Mouse (Mus musculus): ENCODE data around the gene Irgq.

Gene Irgq

GRCm38 (mm10) chr7:24546634-24547389 lies 16.3 kb downstream of the Irgq start:
- DNase-seq (ENCODE audit: low read depth, low spot score) = peak; percentile 99

DNA sequence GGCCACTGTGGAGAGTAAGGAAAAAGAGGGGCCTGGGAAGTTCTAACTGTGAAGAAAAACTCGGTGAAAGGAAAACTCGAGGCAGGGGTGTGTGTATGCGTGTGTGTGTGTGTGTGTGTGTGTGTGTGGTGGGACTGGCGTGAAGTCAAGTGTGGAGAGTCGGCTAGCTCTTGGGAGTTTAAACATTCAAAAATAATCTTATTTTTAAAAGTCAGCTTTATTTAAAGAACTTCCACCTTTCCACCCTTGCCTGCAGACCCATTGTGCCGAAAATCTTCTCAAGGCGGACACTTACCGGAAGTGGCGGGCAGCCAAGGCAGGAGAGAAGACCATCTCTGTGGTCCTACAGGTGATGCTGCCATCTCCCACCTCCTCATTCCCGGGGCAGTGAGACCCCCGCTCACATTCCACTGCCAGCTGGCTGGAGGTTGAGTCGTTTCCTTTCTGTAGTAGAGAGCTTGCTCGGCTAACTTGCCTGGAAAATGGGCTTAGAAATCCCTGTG lies 17.1 kb downstream of the Irgq start:
- DNase-seq (ENCODE audit: low read depth, low spot score) = no peak

DNA sequence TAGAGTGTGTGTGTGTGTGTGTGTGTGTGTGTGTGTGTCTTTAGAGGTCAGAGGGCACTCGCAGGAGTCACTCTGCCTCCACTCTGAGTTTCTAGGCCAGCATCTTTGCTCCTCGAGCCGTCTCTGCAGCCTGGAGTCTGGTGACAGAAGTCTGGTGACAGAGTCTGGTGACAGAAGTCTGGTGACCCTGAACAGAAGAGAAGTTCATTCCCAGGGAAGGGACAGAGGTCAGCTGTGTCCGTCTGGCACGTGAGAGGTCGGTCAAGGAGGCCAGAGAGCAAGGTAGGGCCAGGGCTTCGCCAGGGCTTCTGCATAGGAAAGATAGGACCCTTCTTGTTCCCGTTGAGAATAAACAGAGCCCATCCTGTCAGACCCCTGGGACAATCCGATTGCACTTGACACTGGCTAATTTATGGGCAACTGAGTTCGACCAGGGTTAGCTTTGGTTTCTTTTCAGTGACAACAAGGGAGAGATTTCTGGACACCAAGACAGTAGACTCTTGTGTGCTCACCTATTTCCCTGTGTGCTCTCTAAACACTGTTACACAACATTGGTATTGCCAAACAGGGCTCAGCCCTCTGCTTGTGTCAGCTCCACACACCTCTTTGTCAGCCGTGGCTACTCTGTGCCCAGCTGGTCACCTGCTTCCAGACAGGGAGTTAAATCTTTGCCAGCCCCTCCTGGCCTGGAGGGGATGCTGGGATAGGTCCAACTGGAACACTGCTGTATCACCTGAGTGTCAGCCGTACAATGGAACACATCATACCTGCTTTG lies 21.7 kb downstream of the Irgq start:
- DNase-seq (ENCODE audit: low read depth, low spot score) = no peak

DNA sequence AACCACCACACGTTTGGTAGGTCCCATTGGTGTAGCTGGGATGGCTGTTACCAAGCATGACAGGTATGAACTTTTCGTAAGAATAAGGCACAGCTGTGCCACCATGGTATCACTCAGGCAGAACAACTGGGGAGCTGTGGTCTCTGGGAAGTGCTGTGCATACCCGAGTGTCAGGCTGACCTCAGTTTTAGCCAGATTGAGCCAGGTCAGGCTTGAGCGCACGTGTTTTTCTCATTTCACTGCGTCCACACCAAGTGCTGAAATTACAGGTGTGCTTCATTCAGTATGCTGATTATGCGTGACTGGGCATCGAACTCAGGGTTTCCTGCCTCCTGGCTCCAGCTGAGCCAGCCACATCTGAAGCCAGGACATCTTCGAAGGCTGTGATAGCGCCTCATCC lies 25.3 kb downstream of the Irgq start:
- DNase-seq (ENCODE audit: low read depth, low spot score) = no peak

DNA sequence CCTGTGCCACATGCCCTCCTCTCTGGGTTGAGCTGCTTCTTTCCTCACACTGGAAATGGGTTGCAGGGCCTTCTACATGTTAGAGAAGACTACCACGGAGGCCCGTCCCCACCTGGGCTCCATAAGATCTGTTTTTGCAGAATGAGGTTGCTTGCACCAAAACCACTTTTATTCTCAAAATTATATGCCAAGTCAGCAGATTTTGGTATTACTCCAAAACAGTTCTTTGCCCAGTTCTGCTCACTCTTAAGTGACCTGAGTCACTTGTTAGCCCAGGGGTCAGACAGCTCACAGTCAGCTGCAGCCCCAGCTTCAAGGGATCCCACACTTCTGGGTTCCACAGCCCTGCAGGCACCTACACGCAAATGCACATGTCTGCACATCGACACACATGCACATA lies 31.0 kb downstream of the Irgq start:
- no peak for DNase-seq (ENCODE audit: low read depth, low spot score)

DNA sequence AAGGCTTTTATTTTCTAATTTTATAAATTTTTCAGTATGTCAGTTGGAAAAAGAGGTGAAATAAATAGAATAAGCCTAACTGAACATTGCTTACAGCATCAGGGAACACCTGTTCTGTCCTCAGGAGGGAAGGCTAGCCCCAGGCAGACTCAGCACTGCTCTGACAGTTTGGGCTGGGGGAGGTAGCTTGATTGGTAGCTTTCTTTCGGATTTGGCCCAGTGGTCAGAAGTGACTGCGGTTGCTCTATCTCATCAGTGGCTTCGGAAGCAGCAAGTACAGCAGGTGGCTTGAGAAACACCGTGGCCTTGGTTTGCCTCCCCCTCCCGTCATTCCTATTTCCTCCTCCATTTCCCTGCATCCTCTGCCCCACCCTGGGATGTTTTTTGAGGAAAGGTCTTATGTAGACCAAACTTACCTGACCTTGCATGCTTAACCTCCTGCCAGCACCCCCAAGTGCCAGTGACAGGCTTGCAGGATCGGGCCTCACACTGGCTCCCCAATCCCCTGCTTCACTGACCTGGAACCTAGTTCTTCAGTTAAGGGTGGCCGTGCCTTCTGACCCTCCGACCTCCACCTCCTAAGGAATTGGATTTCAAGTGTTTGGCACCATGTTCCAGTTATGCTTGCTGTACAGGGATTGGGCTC lies 32.8 kb downstream of the Irgq start:
- DNase-seq (ENCODE audit: low read depth, low spot score) = no peak

DNA sequence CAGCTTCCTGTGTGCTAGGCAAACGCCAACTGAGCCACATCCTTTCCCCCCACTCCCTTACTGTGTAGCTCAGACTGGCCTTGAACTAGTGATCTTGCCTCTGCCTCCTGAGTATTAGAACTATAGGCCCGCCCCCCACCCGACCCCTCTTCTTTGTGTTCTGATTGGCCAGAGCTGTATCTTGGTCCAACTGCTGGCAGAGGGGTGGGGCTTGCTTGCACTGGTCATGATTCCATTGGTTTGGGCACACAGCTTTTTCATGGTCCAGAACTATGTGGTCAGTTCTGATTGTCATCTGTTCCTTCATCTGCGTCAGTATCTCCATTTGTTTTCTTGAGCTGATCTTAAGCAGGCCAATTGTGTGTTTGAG lies 33.3 kb downstream of the Irgq start:
- DNase-seq (ENCODE audit: low read depth, low spot score) = no peak

- DNase-seq (ENCODE audit: low read depth, low spot score) = peak; percentile 63
Measured at GRCm38 (mm10) chr7:24564607-24565265, 34.2 kb downstream of the Irgq start.

GRCm38 (mm10) chr7:24565627-24566026 lies 35.1 kb downstream of the Irgq start:
- no peak for DNase-seq (ENCODE audit: low read depth, low spot score)

DNA sequence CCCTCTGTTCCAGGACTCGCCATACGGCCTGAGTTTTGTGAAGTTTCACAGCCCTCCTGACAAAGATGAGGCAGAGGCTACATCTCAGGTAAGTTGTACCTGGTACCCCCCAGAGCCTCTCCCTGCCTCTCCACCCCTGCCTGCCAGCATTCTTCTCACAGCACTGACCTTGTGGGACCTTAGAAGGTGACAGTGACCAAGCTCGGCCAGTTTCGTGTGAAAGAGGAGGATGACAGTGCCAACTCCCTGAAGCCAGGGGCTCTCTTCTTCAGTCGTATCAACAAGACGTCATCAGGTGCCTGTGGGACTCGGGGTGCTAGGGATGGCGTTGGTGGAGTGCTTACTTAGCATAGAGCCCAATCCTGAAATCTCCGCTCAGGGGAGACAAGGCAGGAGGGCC lies 35.7 kb downstream of the Irgq start:
- no peak for DNase-seq (ENCODE audit: low read depth, low spot score)

DNA sequence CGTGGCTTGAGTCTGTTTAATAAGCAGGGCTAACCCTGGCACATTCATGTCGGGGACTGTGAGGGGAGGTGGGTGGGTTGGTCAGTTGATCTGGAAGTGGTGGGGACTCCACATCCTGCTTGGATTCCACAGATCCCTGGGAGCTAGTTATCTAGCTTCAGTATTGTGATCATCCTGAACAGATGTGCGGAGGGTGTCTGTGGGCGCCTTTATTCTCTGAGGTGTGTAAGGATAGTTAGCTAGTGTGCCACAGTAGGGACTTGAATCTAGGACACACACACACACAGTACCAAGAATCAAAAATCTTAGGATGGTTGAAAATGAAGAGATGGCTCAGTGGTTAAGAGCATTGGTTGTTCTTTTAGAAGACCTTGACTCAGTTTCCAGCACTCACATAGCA lies 38.0 kb downstream of the Irgq start:
- no peak for DNase-seq (ENCODE audit: low read depth, low spot score)

DNA sequence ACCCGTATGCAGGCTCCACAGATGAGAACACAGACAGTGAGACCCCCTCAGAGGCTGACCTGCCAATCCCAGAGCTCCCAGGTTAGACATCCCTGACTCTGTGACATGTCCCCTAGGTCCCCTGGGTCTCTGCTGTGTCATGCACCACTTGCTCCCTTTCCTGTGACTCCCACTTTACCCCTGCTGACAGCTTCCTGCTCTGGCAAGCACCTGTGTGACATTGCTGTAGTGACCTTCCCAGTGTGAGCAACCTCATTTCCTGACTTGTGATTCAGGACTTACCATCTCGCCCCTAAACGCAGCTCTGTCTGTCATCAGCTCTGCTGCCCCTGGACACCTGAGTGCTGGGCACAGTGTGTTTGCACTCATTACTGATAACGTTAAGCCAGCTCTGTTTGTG lies 40.6 kb downstream of the Irgq start:
- no peak for DNase-seq (ENCODE audit: low read depth, low spot score)

DNA sequence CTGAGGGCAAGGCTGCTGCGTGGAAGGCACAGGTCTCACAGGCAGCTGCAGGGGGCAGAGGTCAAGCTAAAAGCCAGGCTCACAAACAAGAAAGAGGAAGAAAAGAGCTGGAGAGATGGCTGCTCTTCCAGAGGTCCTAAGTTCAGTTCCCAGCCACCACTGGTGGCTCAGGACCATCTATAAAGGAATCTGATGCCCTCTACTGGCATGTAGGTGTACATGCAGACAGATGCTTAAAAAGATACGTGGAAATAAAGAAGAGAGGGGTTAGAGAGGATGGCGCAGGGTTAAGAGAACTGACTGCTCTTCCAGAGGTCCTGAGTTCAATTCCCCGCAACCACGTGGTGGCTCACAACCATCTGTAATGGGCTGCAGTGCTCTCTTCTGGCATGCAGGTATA lies 42.0 kb downstream of the Irgq start:
- no peak for DNase-seq (ENCODE audit: low read depth, low spot score)

DNA sequence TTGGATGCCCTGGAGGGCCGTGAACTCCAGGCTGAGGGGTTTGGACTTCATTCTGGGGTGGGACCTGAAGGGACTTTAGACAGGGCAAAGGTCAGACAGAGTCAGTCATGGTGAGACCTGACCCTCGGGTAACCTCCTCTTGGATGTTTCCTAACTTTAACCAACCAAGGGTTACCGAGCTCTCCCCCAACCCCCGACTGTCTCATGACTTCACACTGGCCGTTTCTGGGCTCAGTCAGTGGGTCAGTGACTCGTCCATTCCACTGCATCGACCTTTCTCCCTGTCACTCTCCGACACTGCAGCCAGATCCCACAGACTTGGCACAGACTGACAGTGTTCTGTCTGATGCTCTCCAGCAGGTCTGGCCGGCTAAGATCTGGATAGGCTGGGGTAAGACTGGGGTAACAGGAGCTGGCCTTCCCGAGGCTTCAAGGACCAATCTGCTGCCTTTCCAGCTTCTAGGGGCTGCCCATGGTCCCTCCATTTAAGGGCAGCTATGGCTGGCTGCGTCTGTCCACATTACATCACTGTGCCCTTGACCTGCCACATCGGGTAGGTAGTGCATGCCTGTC lies 43.8 kb downstream of the Irgq start:
- no peak for DNase-seq (ENCODE audit: low read depth, low spot score)

DNA sequence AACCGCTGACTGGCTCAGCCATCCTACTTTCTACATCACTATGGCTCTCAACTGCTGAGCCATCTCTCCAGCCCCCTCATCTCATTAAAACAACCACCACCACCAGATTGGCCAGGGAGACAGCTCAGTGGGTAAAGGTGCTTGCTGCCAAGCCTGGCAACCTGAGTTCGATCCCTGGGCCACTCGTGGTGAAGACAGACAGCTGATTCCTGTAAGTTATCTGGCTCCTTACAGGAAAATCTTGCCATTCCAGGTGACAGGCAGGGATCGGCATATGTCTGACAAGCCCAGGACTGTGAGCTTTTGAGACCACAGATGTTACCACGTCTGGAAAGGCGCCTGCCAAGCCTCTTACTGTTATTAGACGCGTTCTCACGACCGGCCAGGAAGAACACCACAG lies 47.3 kb downstream of the Irgq start:
- DNase-seq (ENCODE audit: low read depth, low spot score) = no peak

GRCm38 (mm10) chr7:24584876-24585275 lies 54.4 kb downstream of the Irgq start:
- no peak for DNase-seq (ENCODE audit: low read depth, low spot score)

DNA sequence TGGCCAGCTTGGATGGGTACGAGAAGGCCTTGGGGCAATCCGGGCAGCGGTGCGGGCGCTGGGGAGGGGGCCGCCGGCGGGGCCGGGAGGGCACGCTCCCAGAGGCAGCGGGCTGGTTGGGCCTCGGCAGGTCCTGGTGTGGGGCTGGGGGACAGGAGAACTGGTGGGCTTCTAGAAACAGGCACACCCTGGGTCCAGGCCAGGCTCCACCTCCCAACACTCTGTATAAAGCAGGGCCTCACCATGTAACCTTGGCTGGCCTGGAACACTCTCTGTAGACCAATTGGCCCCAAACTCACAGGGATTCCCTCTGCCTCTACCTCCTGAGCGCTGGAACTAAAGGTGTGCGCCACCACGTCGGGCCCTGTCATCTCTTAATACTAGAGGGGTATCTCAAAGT lies 55.5 kb downstream of the Irgq start:
- DNase-seq (ENCODE audit: low read depth, low spot score) = no peak

DNA sequence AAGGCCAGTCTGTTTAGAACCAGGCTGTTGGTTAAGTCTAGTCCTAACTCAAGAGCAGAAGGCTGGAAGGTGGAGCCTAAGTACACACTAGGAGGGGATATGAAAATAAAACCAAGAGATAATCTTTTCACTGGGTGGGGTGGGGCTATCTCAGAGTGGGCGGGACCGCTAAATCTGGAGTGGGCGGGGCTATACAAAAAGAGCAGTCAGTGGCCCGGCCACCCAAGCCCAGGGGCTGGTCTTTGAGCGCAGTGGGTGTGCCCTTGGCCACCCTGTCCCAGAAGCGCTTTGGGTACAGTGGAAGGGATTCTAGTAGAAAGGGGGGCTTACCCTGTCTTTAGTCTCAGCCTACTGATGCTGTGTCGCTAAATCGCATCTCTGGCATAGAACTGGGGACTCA lies 56.3 kb downstream of the Irgq start:
- DNase-seq (ENCODE audit: low read depth, low spot score) = no peak

DNA sequence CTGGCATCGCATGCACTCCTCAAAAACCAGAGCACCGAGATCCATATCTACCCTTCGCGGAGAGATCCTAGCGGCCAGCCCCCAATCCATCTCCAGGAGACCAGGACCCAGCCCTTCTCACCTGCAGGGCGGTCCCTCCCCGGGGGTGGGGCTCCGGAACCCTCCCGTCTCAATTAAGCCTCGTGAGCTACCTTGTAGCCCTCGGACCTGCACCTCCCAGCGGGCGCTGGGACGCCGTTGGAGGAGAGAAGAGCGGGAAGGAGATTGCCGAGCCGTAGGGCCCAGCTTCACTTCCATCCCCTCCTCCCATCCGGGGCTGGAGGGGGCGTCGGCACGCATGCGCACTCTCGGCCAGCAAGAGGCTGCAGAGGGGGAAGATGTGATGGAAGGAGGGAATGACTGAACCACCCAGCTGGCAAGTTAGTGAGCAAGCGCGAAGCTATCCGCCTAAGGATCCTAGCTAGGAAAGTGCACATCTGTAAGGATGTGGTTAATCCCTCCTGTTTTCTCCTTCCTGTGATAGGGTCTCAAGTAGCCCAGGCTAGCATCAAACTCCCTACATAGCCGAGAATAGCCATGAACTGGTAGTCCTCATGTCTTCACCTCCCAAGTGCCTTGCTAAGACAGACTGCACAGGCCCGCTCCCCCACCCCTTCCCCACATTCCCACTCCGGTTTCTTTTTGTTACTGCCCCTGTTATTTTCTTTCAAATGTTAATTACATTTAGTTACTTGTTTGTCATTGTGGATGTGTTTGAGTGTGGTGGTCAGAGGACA lies 57.0 kb downstream of the Irgq start, which contains the start of the genes Ethe1 and Zfp575:
Gene Ethe1, plus strand, starts transcription at position 214 of the 776 bp plus-strand sequence.
Gene Zfp575, minus strand, starts transcription at position 312 of the 776 bp plus-strand sequence.
- peak; percentile 80 for DNase-seq (ENCODE audit: low read depth, low spot score)

Data from forelimb bud, embryonic 11.5 days (tissue).